Mouse (Mus musculus): Measurements from ENCODE around the gene Dock4.

Gene Dock4

GRCm38 (mm10) chr12:40889534-40889933 is 443.8 kb downstream of the Dock4 start:
- no peak for DNase-seq

- DNase-seq: no peak
These were observed 445.4 kb downstream of the Dock4 start for GRCm38 (mm10) chr12:40891168-40891567.

GRCm38 (mm10) chr12:40893741-40894140 is 448.0 kb downstream of the Dock4 start:
- DNase-seq: no peak

GRCm38 (mm10) chr12:40894695-40895094 is 448.9 kb downstream of the Dock4 start:
- no peak for DNase-seq

Measured in cerebellum, postnatal 36 days (tissue).